Mouse (Mus musculus) cortical plate, adult 2 months (tissue): Measurements from ENCODE around the gene Dab2ip.

Source experiments
- CTCF ChIP-seq: fragments of 200-500 bp; IDR thresholded peaks from 2 replicates; pipeline ENCODE4 v1.5.1; 2011; ENCODE audit warnings: mild to moderate bottlenecking, control low read depth, low read length; ENCODE audit not compliant: insufficient read depth; ENCODE audit errors: extremely low read depth
- POLR2A ChIP-seq: fragments of 200-500 bp; IDR thresholded peaks from 2 replicates; pipeline ENCODE4 v1.6.1; 2011; ENCODE audit warnings: mild to moderate bottlenecking, low read length, control low read depth; ENCODE audit not compliant: insufficient read depth; ENCODE audit errors: extremely low read depth

GRCm38 (mm10) chr2:35712611-35713010 is 154.5 kb downstream of the Dab2ip start:
- TF ChIP-seq CTCF (no peak), POLR2A (no peak)
